Mouse (Mus musculus) G1E (cell line): Measurements from ENCODE around the gene Fhad1.

ENCODE experiments used
- CTCF ChIP-seq: IDR thresholded peaks from 2 replicates; pipeline ENCODE4 v1.5.1; 2012; ENCODE audit warnings: low read depth, low read length, inconsistent platforms, mixed read lengths
- GATA2 ChIP-seq: IDR thresholded peaks from 2 replicates; pipeline ENCODE4 v1.6.1; 2012; ENCODE audit warnings: low read depth, low read length, inconsistent platforms, borderline replicate concordance
- TAL1 ChIP-seq: conservative IDR thresholded peaks from 2 replicates; pipeline ENCODE4 v1.6.1; 2012; ENCODE audit warnings: low read depth, low read length, inconsistent platforms, mixed read lengths

GRCm38 (mm10) chr4:141895772-141896171, 119.1 kb downstream of the Fhad1 start:
- TF ChIP-seq TAL1 (no peak), GATA2 (no peak), CTCF (no peak)
